Mouse (Mus musculus) E14TG2a.4 (cell line): ENCODE measurements around the gene Car14.

Experiments used
- CTCF ChIP-seq: conservative IDR thresholded peaks from 2 replicates; pipeline ENCODE4 v1.5.1; 2014; ENCODE audit warnings: low read length
- NANOG ChIP-seq: IDR thresholded peaks from 2 replicates; pipeline ENCODE4 v1.6.1; 2014; ENCODE audit warnings: borderline replicate concordance, low read length, mixed read lengths
- POU5F1 ChIP-seq: IDR thresholded peaks from 2 replicates; pipeline ENCODE4 v1.6.1; 2014; ENCODE audit warnings: low read length, borderline replicate concordance

GRCm38 (mm10) chr3:95906860-95907259 lies 2.4 kb upstream of the Car14 start:
- TF ChIP-seq NANOG (no peak), CTCF (peak; percentile 61), POU5F1 (no peak)
